In genomic region chr4:148807397-148807796, GRCm38 (mm10) we compare ENCODE assay signal across 9 mouse cellular contexts. TPM values are rescaled to one million over a fixed set of nuclear protein-coding genes. Genes with fewer than 3 reads are reported as not detected.
DNase-seq lines count a peak whose midpoint lies in the region; ATAC-seq and TF ChIP-seq lines count a peak whose summit lies in the region.
"Had no signal": no experiment of that assay in that cellular context is flagged by ENCODE, and none has a peak within 500 bp of the region (broad histone marks: within the 10 kb centered on the region; RNA-seq: fewer than 3 reads in every experiment).

No protein-coding gene starts in this region.

- WGBS in kidney, postnatal 0 days, result 2% methylated on average over 9 of the region's 9 CpGs
- WGBS in forebrain, embryonic 12.5 days, result 1% methylated on average over 9 of the region's 9 CpGs
- WGBS in intestine, postnatal 0 days, result 6% methylated on average over 9 of the region's 9 CpGs
- 2% methylated on average over 9 of the region's 9 CpGs for WGBS in neural tube, embryonic 14.5 days

- no peak overlapping the region for H3K9ac ChIP-seq in kidney, postnatal 0 days (ENCODE audit: low read depth, low read length)
- H3K9ac ChIP-seq in forebrain, embryonic 12.5 days, result no peak overlapping the region
- H3K9ac ChIP-seq in intestine, postnatal 0 days (ENCODE audit: low read depth, low read length), result no peak overlapping the region
- peak overlapping the region; percentile 32; the same call in 1 of the 2 replicates for H3K9ac ChIP-seq in neural tube, embryonic 14.5 days (replicated peaks; ENCODE audit: low read depth, low read length)

- ATAC-seq in kidney, postnatal 0 days (replicated peaks; ENCODE audit: low FRiP score, low read depth), result no peak
- ATAC-seq in forebrain, embryonic 12.5 days (ENCODE audit: low FRiP score), result no peak
- no peak for ATAC-seq in intestine, postnatal 0 days
- ATAC-seq in neural tube, embryonic 14.5 days (ENCODE audit: low read depth), result no peak

- no peaks in the 10 kb centered on the region for H3K36me3 ChIP-seq in kidney, postnatal 0 days (ENCODE audit: insufficient read depth, low read length)
- no peaks in the 10 kb centered on the region for H3K36me3 ChIP-seq in forebrain, embryonic 12.5 days (replicated peaks)
- no peaks in the 10 kb centered on the region for H3K36me3 ChIP-seq in intestine, postnatal 0 days (ENCODE audit: control insufficient read depth, insufficient read depth)
- no peaks in the 10 kb centered on the region for H3K36me3 ChIP-seq in neural tube, embryonic 14.5 days (ENCODE audit: control insufficient read depth, insufficient read depth, low read length)

- peak overlapping the region; percentile 98 for H3K4me2 ChIP-seq in kidney, postnatal 0 days (ENCODE audit: low read length)
- H3K4me2 ChIP-seq in forebrain, embryonic 12.5 days, result peak overlapping the region; percentile 100
- peak overlapping the region; percentile 91 for H3K4me2 ChIP-seq in intestine, postnatal 0 days (replicated peaks; ENCODE audit: low read depth)
- peak overlapping the region; percentile 68 for H3K4me2 ChIP-seq in neural tube, embryonic 14.5 days (ENCODE audit: low read depth, low read length)

- H3K27me3 ChIP-seq in kidney, postnatal 0 days (ENCODE audit: insufficient read depth, low read length), result peaks cover 4% of the 10 kb centered on the region; the same call in 1 of the 2 replicates
- H3K27me3 ChIP-seq in forebrain, embryonic 12.5 days, result peaks cover 82% of the 10 kb centered on the region
- peaks cover 69% of the 10 kb centered on the region for H3K27me3 ChIP-seq in intestine, postnatal 0 days (replicated peaks; ENCODE audit: control insufficient read depth, insufficient read depth, low read length)
- H3K27me3 ChIP-seq in neural tube, embryonic 14.5 days (ENCODE audit: control insufficient read depth, insufficient read depth, low read length), result peaks cover 14% of the 10 kb centered on the region

- no peaks in the 10 kb centered on the region for H3K9me3 ChIP-seq in kidney, postnatal 0 days (replicated peaks; ENCODE audit: low read length)
- H3K9me3 ChIP-seq in forebrain, embryonic 12.5 days, result no peaks in the 10 kb centered on the region
- H3K9me3 ChIP-seq in intestine, postnatal 0 days (ENCODE audit: control insufficient read depth), result no peaks in the 10 kb centered on the region
- no peaks in the 10 kb centered on the region for H3K9me3 ChIP-seq in neural tube, embryonic 14.5 days (ENCODE audit: control insufficient read depth, low read length)

- H3K4me3 ChIP-seq in kidney, postnatal 0 days (replicated peaks; ENCODE audit: low read depth, low read length), result peak overlapping the region; percentile 74
- H3K4me3 ChIP-seq in forebrain, embryonic 12.5 days (replicated peaks), result peak overlapping the region; percentile 54
- H3K4me3 ChIP-seq in intestine, postnatal 0 days (ENCODE audit: low read depth, low read length), result peak overlapping the region; percentile 53
- H3K4me3 ChIP-seq in neural tube, embryonic 14.5 days (ENCODE audit: low read depth, low read length), result peak overlapping the region; percentile 31

- no peak for TF ChIP-seq CTCF in kidney, postnatal 0 days (IDR thresholded peaks at IDR 0.05; ENCODE audit: low read depth)
- TF ChIP-seq CTCF in intestine, postnatal 0 days (IDR thresholded peaks at IDR 0.05; ENCODE audit: low read depth), result no peak

- H3K27ac ChIP-seq in kidney, postnatal 0 days, result no peak overlapping the region
- H3K27ac ChIP-seq in forebrain, embryonic 12.5 days, result no peak overlapping the region
- no peak overlapping the region for H3K27ac ChIP-seq in intestine, postnatal 0 days (ENCODE audit: low read depth, low read length)
- peak overlapping the region; percentile 52; the same call in 1 of the 2 replicates for H3K27ac ChIP-seq in neural tube, embryonic 14.5 days (ENCODE audit: low read depth, low read length)

- peaks cover 17% of the 10 kb centered on the region; the same call in 1 of the 2 replicates for H3K4me1 ChIP-seq in kidney, postnatal 0 days (replicated peaks; ENCODE audit: insufficient read depth, low read length)
- peaks cover 79% of the 10 kb centered on the region for H3K4me1 ChIP-seq in forebrain, embryonic 12.5 days
- H3K4me1 ChIP-seq in intestine, postnatal 0 days (replicated peaks; ENCODE audit: control insufficient read depth, insufficient read depth, low read length), result no peaks in the 10 kb centered on the region
- peaks cover 45% of the 10 kb centered on the region for H3K4me1 ChIP-seq in neural tube, embryonic 14.5 days (ENCODE audit: control insufficient read depth, insufficient read depth, low read length)

- DNase-seq in kidney, postnatal 0 days (ENCODE audit: low spot score), result no peak
- DNase-seq in kidney, postnatal 4 days, result no peak
- no peak for DNase-seq in thymus, adult 18-20 months
- DNase-seq in left cerebral cortex, adult 8-10 months (ENCODE audit: low spot score in 2 of 2), result no peak
- no peak for DNase-seq in natural killer cell, adult 2 months (ENCODE audit: low spot score in 2 of 2)
- DNase-seq: cerebellum, adult 11-12 months had no signal

RNA-seq across cellular contexts. Expression of gene Casz1, which starts 3.2 kb away (rescaled TPM):
- 6.2 and 6.7 TPM in 2 replicates for polyA plus RNA-seq in kidney, postnatal 0 days (2015; fragmentation: Nextera tagmentation; extraction: Ambion mirVana)
- 2.8 and 3.1 TPM in 2 replicates for polyA plus RNA-seq in forebrain, embryonic 12.5 days (2016; fragmentation: Nextera tagmentation; extraction: Ambion mirVana)
- polyA plus RNA-seq in intestine, postnatal 0 days (2015; fragmentation: Nextera tagmentation; extraction: Ambion mirVana), result 5.6 and 6.6 TPM in 2 replicates
- polyA plus RNA-seq in neural tube, embryonic 14.5 days (2014; fragmentation: Nextera tagmentation; extraction: Ambion mirVana), result 13.6 and 16.1 TPM in 2 replicates
- total RNA-seq in left cerebral cortex, adult 8-10 months (2022), result 1 to 10 TPM; 1.2 to 2.4 (median 1.7) TPM
